Mouse (Mus musculus): ENCODE measurements around the gene Lrmp.
A peak's percentile ranks its signal among the peaks of the same experiment; 100 is the strongest.
"Not testable (repeated sequence)": the region's sequence is repeated elsewhere in the genome, so short reads cannot be mapped to it uniquely, and the experiment has no call there.

Gene Lrmp

DNA sequence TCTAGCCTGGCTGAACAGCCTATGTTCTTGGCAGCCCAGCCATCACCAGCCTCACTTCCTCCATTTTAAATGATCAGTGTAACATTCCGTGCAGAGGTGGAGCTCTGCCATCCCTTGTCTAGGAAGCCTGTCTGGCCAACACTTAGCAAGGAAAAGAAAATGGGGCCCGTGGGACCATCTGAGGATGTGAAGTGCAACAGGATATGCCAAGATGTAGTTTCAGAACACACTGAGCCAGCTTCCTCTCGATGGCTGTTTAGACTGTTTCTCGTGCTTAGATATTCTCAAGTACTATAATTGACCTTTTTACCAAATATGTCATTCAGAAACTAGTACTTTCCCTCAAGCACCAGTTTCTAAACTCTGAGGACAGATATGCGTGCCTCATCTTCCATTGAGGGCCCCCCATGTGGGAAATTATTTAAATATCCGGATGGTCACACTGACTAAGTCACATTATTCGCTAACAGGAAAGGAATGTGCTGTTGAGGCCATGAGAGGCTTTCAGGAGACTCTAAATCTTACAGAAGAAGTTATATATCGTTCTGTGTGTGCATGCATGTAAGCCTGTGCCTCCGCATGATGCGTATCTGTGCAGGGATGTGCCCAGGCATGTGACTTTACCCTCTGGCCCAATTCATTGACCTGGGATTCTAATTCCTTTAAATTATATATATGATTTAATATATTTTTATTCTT lies 11.1 kb upstream of the Lrmp start:
- no peak for DNase-seq (ENCODE audit: extremely low read depth, low read depth)

- no peak for DNase-seq (ENCODE audit: extremely low read depth, low read depth)
Observed at GRCm38 (mm10) chr6:145105439-145105838, 10.0 kb upstream of the Lrmp start.

DNA sequence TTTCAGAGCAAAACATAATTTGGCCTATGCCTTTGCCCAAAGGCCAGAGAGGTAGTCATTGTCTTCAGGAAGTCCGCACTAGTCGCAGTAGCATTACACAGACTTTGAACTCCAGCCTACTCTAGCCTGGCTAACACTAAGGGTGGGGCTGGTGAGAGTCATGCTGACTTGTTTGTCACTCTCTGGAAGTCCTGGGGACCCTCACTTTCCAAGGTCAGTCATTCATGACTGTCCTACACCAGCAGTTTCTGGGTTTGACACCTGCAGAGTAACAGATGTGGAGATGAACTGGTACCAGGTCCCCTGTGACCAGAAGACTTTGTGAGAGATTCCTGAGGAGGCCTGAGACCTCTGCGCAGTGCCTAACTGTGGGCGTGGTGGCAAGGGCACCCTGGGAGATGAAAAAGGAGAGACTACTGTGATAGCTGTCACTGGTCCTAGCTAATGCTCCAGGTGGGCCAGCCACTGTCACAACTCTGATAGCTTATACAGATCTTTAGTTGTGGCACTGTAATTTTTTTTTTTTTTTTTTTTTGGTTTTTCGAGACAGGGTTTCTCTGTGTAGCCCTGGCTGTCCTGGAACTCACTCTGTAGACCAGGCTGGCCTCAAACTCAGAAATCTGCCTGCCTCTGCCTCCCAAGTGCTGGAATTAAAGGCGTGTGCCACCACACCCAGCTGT lies 9.2 kb upstream of the Lrmp start:
- no peak for DNase-seq (ENCODE audit: extremely low read depth, low read depth)

- DNase-seq (ENCODE audit: extremely low read depth, low read depth), result no peak
Observed at GRCm38 (mm10) chr6:145110786-145111185, 4.7 kb upstream of the Lrmp start.

- DNase-seq (ENCODE audit: extremely low read depth, low read depth), result no peak
Observed at GRCm38 (mm10) chr6:145112865-145113264, 2.6 kb upstream of the Lrmp start.

GRCm38 (mm10) chr6:145114561-145114960 lies 892 bp upstream of the Lrmp start:
- DNase-seq (ENCODE audit: extremely low read depth, low read depth), result no peak

GRCm38 (mm10) chr6:145116098-145116672 lies 732 bp downstream of the Lrmp start:
- no peak for DNase-seq (ENCODE audit: extremely low read depth, low read depth)

DNA sequence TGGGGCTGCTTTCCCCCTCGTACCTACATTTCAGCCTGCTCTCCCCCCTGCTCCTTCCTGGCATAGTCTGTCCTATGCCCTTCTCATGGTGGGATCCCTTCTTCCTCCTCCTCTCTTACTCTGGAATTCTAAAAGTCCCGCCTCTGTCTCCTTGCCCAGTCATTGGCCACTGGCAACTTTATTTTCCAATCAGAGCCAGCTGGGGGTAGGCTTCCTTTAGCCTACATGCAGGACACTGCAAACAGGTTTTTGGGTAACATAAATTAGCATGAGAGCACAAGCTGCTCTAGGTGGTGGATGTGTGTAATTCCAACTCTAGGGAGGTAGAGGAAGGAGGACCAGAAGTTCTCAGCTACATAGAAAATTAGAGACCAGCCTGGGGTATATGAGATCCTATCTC lies 4.6 kb downstream of the Lrmp start:
- DNase-seq (ENCODE audit: extremely low read depth, low read depth), result no peak

- DNase-seq (ENCODE audit: extremely low read depth, low read depth), result peak; percentile 47
Observed at GRCm38 (mm10) chr6:145120787-145121589, 5.5 kb downstream of the Lrmp start.

- DNase-seq (ENCODE audit: extremely low read depth, low read depth), result peak; percentile 89
Observed at GRCm38 (mm10) chr6:145121590-145122420, 6.4 kb downstream of the Lrmp start.

GRCm38 (mm10) chr6:145122423-145123059 lies 7.1 kb downstream of the Lrmp start:
- DNase-seq (ENCODE audit: extremely low read depth, low read depth), result no peak

DNA sequence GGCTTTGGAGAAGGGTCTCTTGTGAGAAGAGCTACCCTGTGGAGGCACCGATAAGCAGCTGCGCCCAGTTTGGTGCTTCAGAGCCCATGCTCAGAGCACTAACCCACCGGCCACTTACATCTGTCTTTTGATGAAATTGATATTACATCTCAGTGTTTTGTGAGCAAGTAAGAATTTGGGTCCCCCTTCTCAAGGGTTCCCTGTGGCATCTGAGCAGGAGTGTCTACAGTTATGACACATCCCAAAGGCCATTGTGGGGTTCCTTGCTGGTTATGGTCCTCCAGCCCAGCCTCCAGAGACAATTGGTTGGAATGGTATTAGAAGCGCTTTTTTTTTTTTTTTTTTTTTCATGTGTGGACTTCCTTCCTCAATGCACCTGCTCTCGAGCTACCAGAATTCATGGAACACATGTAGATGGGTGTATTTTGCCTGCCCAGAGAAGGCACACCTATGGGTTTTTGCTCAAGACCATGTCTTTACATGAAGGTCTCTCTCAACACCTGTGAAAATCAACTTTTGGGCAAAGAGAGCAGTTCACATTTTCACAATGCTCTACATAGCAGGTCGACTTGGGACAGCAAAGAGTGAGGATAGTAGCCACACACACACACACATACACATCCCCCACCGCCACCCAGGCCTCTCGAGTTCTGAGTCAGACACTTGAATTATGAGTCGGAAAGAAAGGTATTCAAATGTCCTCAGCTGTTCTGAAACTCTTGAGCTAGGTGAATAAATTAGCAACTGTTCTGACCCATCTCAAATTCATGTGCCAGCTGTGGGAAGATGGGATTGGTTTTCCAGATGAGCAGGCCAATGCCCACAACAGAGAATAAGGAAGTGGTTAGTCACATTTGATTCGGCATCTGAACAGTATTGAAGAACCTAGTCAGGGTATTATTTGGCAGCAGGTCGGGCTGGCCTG lies 7.9 kb downstream of the Lrmp start:
- DNase-seq (ENCODE audit: extremely low read depth, low read depth), result peak; percentile 53

DNA sequence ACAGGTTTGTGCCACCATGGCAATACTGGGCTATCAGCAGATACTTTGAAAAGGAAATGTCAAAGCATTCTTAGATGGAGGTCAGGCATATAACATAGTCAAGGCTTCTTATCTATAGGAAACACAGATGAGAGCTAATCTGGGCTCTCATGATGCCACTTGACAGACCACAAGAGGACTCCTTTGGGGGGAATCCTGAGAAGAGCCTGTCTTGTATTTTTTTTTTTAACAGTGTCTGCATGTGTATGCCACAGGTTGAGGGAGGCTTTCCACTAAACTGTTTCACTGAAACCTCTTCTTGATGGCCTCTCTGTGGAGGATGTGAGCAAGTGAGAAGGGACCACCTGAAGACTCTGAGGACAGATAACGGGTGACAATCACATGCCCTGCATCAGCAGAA lies 9.2 kb downstream of the Lrmp start:
- peak; percentile 83 for DNase-seq (ENCODE audit: extremely low read depth, low read depth)

DNA sequence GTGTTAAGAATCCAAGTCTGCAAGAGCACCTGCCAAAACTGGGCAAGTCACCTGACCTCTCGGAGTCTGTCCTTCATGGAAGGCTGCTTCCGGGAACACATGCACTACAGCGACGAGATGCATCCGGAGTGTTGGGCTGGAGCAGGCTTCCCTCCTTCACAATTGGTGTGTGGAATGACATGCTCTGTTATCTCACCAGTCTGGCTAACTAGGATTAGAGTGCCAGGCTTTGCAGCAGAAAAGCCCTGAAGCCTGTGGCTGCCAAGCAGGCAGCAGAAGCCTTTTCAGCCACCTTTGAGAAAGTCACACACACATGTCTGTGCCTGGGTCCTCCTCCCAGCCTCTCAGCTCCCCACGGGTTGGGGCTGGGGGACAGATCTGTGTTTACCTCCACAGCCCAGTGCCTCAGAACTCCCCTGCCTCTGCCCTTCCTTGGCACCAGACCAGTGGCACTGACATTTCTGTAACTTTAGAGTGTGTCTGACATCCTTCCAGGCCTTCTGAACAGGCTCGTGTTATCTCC lies 10.2 kb downstream of the Lrmp start:
- DNase-seq (ENCODE audit: extremely low read depth, low read depth), result no peak

GRCm38 (mm10) chr6:145127652-145128051 lies 12.2 kb downstream of the Lrmp start:
- DNase-seq (ENCODE audit: extremely low read depth, low read depth), result no peak

- no peak for DNase-seq (ENCODE audit: extremely low read depth, low read depth)
Observed at GRCm38 (mm10) chr6:145129563-145129962, 14.1 kb downstream of the Lrmp start.

- no peak for DNase-seq (ENCODE audit: extremely low read depth, low read depth)
Observed at GRCm38 (mm10) chr6:145131991-145132390, 16.5 kb downstream of the Lrmp start.

DNA sequence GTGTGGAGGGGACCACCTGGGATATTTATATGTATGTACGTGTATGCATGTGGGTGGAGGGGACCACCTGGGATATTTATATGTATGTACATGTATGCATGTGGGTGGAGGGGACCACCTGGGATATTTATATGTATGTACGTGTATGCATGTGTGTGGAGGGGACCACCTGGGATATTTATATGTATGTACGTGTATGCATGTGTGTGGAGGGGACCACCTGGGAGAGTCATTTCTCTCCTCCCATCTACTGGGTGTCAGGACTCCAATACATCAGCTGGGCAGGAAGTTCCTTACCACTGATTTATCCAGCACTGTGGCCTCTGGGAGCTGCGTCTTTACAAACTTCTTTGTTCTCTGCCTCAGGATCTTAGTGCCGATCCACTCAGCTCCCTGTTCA lies 17.5 kb downstream of the Lrmp start:
- DNase-seq (ENCODE audit: extremely low read depth, low read depth), result not testable (repeated sequence)

GRCm38 (mm10) chr6:145135295-145135694 lies 19.8 kb downstream of the Lrmp start:
- no peak for DNase-seq (ENCODE audit: extremely low read depth, low read depth)

Data from MEL-GATA-1-ER (cell line).